Mouse (Mus musculus) hindbrain, embryonic 16.5 days (tissue): ENCODE data around the gene Eef1b2. TPM values are rescaled to one million over a fixed set of nuclear protein-coding genes. Genes with fewer than 3 reads are reported as not detected.
A peak's percentile ranks its signal among the peaks of the same experiment; 100 is the strongest.
"Not testable (repeated sequence)": the region's sequence is repeated elsewhere in the genome, so short reads cannot be mapped to it uniquely, and the experiment has no call there.

ENCODE experiments used
- ATAC-seq: fragments of 200-750 bp; cut with Nextera tagmentation; 2 replicates; pipeline ENCODE4 v1.8.0; 2017; ENCODE audit warnings: moderate TSS enrichment, moderate library complexity
- H3K27ac ChIP-seq: fragments of 300-500 bp; sonication (generic); 2 replicates; pipeline ENCODE4 v1.5.1; 2014; ENCODE audit warnings: low read depth, mild to moderate bottlenecking, control low read depth, low read length, moderate library complexity
- H3K27me3 ChIP-seq: fragments of 300-500 bp; sonication (generic); replicated peaks from 2 replicates; pipeline ENCODE4 v1.6.1; 2014; ENCODE audit warnings: low read length; ENCODE audit not compliant: control insufficient read depth, insufficient read depth
- H3K36me3 ChIP-seq: fragments of 300-500 bp; sonication (generic); 2 replicates; pipeline ENCODE4 v1.6.1; 2014; ENCODE audit warnings: mild to moderate bottlenecking, low read length, moderate library complexity, mixed read lengths; ENCODE audit not compliant: control insufficient read depth, insufficient read depth
- H3K4me1 ChIP-seq: fragments of 300-500 bp; sonication (generic); 2 replicates; pipeline ENCODE4 v1.6.1; 2014; ENCODE audit warnings: low read depth, low read length; ENCODE audit not compliant: control insufficient read depth, insufficient read depth
- H3K4me2 ChIP-seq: fragments of 300-500 bp; sonication (generic); 2 replicates; pipeline ENCODE4 v1.6.1; 2014; ENCODE audit warnings: mild to moderate bottlenecking, low read length, control low read depth, moderate library complexity
- H3K4me3 ChIP-seq: fragments of 300-500 bp; sonication (generic); 2 replicates; pipeline ENCODE4 v1.5.1; 2014; ENCODE audit warnings: mild to moderate bottlenecking, low read length, control low read depth, moderate library complexity
- H3K9ac ChIP-seq: fragments of 300-500 bp; sonication (generic); 2 replicates; pipeline ENCODE4 v1.6.1; 2014; ENCODE audit warnings: low read depth, mild to moderate bottlenecking, control low read depth, low read length, moderate library complexity
- H3K9me3 ChIP-seq: fragments of 300-500 bp; sonication (generic); 2 replicates; pipeline ENCODE4 v1.6.1; 2014; ENCODE audit warnings: mild to moderate bottlenecking, low read length, moderate library complexity; ENCODE audit not compliant: control insufficient read depth
- WGBS: fragments of 180-500 bp; shearing (Covaris S2); extraction: QIAGEN DNeasy Blood & Tissue Kit; methylation state at CpG from one replicate; pipeline ENCODE4 v1.1.7; 2014; 5-methylcytosine and 5-hydroxymethylcytosine counted together
- polyA plus RNA-seq: library from polyadenylated mRNA; unstranded; fragments of >200 nt; fragmentation: Nextera tagmentation; extraction: Ambion mirVana; gene quantifications from 2 replicates; pipeline ENCODE4 v1.2.1, GENCODE M21; 2015

Gene Eef1b2
- polyA plus RNA-seq, 1 experiment from 2014 or later, result 454 TPM

DNA sequence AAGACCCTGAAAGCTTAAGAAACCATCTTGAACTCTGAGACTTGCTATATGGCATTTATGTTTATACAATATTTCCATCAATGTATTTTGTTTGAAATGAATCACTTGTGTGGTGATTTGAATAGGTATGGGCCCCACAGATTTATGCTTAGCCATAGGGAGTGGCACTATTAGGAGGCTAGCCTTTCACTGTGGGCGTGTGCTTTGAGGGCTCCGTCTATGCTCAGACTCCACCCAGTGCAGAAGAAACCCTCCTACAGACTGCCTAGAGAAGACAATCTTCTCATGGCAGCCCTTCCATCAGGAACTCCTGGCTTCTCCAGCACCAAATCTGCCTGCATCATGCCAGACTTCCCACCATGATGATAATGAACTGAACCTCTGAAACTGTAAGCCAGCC, 8.0 kb upstream of the Eef1b2 start:
- Histone ChIP-seq H3K9ac (no peak overlapping the region), H3K27me3 (no peaks in the 10 kb centered on the region), H3K4me2 (no peak overlapping the region), H3K4me3 (no peak overlapping the region), H3K27ac (no peak overlapping the region), H3K9me3 (no peaks in the 10 kb centered on the region), H3K36me3 (peaks cover 28% of the 10 kb centered on the region), H3K4me1 (no peaks in the 10 kb centered on the region)
- 87% methylated on average over 2 of the region's 2 CpGs for WGBS
- ATAC-seq, result no peak

DNA sequence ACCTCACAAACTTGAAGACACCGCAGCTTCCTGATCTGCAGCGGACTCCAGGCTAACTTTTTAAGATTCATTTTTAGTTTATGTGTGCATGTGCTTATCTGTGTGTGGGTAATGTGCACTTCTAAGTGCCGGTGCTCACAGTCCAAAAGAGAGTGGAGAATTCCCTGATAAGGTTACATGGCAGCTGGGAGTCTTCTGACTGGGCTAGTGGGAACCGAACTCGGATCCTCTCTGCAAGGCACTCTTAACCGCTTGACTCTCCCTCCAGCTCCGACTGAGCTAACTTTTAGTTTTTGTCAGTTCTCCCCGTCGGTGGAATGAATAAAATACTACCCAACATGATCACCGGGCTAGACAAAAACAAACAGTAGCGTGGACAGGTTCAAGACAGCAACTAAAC, 772 bp upstream of the Eef1b2 start:
- peak overlapping the region; percentile 85 for H3K9ac ChIP-seq
- H3K27ac ChIP-seq, result peak overlapping the region; percentile 90
- peaks cover 8% of the 10 kb centered on the region for H3K36me3 ChIP-seq
- peak overlapping the region; percentile 71 for H3K4me3 ChIP-seq
- peaks cover 23% of the 10 kb centered on the region for H3K4me1 ChIP-seq
- H3K27me3 ChIP-seq, result no peaks in the 10 kb centered on the region
- 10% methylated on average over 11 of the region's 11 CpGs for WGBS
- no peak for ATAC-seq
- H3K4me2 ChIP-seq, result peak overlapping the region; percentile 92
- H3K9me3 ChIP-seq, result no peaks in the 10 kb centered on the region

DNA sequence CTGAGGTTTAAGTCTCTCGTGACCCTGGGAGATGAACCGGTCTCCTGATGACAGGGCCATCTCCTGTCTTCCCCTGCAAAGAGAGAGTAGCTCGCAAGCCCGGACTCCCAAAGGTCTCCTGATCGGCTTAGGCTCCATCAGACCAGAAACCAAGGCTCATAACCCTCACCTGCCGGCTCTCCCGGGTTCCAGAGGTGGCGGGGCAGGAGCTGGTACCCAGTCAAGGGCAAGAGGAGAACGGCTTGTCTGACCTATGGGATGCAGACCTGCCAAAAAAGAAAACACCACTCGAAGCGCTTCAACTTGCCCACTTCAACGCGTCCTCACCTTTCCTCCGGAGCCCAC, 394 bp upstream of the Eef1b2 start:
- no peaks in the 10 kb centered on the region for H3K27me3 ChIP-seq
- peak overlapping the region; percentile 71 for H3K4me3 ChIP-seq
- H3K36me3 ChIP-seq, result peaks cover 8% of the 10 kb centered on the region
- 0% methylated on average over 14 of the region's 14 CpGs for WGBS
- H3K4me2 ChIP-seq, result peak overlapping the region; percentile 92
- peaks cover 23% of the 10 kb centered on the region for H3K4me1 ChIP-seq
- peak; percentile 44; the same call in 1 of the 2 replicates for ATAC-seq
- H3K9me3 ChIP-seq, result no peaks in the 10 kb centered on the region
- peak overlapping the region; percentile 90 for H3K27ac ChIP-seq
- peak overlapping the region; percentile 85 for H3K9ac ChIP-seq

DNA sequence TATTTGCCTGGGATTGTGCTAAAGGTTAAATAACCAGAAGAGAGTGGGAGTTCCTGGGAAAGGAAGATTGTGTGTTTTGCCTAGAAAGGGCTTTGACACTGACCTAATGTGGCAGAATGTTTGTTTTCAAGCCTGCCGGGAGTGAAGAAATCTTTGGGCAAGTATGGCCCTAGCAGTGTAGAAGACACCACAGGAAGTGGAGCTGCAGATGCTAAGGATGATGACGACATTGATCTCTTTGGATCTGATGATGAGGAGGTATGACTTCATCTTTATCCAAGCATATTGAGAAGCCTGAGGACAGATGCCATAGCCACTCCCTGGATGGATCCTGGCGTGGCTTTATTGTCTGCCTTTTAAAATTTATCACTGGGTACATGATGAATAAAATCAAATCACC, 1.7 kb downstream of the Eef1b2 start:
- Histone ChIP-seq H3K4me3 (no peak overlapping the region), H3K4me1 (peaks cover 23% of the 10 kb centered on the region), H3K9ac (no peak overlapping the region), H3K36me3 (peaks cover 8% of the 10 kb centered on the region), H3K9me3 (no peaks in the 10 kb centered on the region), H3K4me2 (no peak overlapping the region; the same call in 1 of the 2 replicates), H3K27me3 (no peaks in the 10 kb centered on the region), H3K27ac (no peak overlapping the region)
- WGBS, result 74% methylated on average over 3 of the region's 3 CpGs
- no peak for ATAC-seq

DNA sequence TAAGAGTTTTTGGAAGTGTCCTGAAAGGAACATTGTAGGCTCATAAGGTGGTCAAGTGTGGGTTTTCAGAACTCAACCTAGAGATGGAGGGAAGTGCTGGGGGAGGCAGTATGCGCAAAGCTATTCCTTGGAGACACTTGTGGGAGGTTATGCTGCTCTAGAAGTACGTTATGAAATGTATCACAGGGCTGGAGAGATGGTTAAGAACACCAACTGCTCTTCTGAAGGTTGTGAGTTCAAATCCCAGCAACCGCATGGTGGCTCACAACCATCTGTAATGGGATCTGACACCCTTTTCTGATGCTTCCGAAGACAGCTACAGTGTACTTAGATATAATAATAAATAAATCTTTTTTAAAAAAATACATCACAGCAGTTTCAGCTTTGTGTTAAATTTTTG, 3.5 kb downstream of the Eef1b2 start:
- ATAC-seq, result no peak
- Histone ChIP-seq H3K4me1 (peaks cover 17% of the 10 kb centered on the region), H3K4me2 (no peak overlapping the region), H3K36me3 (peaks cover 8% of the 10 kb centered on the region), H3K27me3 (no peaks in the 10 kb centered on the region), H3K9ac (no peak overlapping the region), H3K4me3 (no peak overlapping the region), H3K9me3 (no peaks in the 10 kb centered on the region), H3K27ac (no peak overlapping the region)
- WGBS, result 93% methylated on average over 4 of the region's 4 CpGs

DNA sequence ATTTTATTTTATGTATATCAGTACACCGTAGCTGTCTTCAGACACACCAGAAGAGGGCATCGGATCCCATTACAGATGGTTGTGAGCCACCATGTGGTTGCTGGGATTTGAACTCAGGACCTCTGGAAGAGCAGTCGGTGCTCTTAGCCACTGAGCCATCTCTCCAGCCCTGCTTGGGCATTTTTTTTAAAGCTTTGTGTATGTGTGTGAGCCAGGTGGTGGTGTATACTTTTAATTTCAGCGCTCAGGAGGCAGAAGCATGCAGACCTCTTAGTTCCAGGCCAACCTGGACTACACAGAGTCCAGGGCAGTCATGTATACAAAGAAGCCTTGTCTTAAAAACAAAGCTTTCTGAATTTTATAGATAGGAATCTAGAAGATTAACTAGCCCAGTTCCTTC, 4.0 kb downstream of the Eef1b2 start:
- not testable (repeated sequence) for H3K27me3 ChIP-seq, H3K4me3 ChIP-seq, H3K9ac ChIP-seq, H3K27ac ChIP-seq, H3K36me3 ChIP-seq, H3K4me2 ChIP-seq, ATAC-seq, H3K9me3 ChIP-seq
- peaks cover 13% of the 10 kb centered on the region for H3K4me1 ChIP-seq
- WGBS, result 64% methylated on average over 4 of the region's 4 CpGs

DNA sequence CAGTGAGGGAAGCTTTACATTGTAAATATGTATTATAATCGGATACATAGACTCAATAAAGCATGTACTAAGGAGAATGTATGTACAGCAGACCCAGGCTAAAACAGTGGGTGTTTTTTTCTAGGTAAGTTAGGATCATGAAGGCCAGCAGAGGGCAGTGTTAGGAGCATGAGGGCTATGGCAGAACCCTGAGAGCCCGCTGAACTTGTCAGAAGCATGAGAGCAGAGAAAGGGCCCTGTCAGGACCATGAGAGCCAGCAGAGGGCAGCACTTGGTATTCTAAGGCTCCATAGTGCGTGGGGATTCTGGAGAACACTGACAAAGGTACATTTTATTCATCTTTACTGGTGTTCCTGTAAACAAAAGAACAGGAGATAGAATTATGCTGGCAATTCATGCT, 4.4 kb downstream of the Eef1b2 start:
- H3K27me3 ChIP-seq, result no peaks in the 10 kb centered on the region
- no peak overlapping the region for H3K27ac ChIP-seq
- ATAC-seq, result peak; percentile 81
- no peak overlapping the region for H3K4me3 ChIP-seq
- no peaks in the 10 kb centered on the region for H3K9me3 ChIP-seq
- H3K36me3 ChIP-seq, result peaks cover 8% of the 10 kb centered on the region
- H3K4me2 ChIP-seq, result no peak overlapping the region
- H3K4me1 ChIP-seq, result peaks cover 9% of the 10 kb centered on the region
- no peak overlapping the region for H3K9ac ChIP-seq
- WGBS, result 3% methylated on average over 3 of the region's 3 CpGs

DNA sequence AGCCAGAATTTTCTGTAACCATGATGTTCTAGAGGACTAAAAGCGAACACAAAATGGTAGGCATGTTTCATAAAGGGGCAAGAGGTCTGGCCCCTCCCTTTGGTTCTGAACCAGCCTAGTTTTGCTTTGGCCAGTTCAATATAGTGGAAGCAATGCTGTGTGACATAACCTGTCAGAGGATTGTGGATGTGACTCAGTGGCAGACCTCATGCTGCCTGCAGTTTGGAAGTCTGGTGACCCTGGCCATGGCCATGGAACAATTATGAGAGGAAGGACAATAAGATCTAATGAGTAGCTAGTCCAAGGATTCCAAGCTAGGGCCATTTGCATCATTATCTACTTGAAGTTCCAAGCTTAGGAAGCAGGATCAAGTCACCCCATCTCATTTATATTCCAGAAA, 4.9 kb downstream of the Eef1b2 start:
- Histone ChIP-seq H3K9ac (no peak overlapping the region), H3K27ac (no peak overlapping the region), H3K4me1 (peaks cover 9% of the 10 kb centered on the region), H3K4me2 (no peak overlapping the region), H3K4me3 (no peak overlapping the region), H3K27me3 (no peaks in the 10 kb centered on the region), H3K9me3 (no peaks in the 10 kb centered on the region), H3K36me3 (peaks cover 8% of the 10 kb centered on the region)
- 94% methylated on average over 1 of the region's 1 CpGs for WGBS
- no peak for ATAC-seq

DNA sequence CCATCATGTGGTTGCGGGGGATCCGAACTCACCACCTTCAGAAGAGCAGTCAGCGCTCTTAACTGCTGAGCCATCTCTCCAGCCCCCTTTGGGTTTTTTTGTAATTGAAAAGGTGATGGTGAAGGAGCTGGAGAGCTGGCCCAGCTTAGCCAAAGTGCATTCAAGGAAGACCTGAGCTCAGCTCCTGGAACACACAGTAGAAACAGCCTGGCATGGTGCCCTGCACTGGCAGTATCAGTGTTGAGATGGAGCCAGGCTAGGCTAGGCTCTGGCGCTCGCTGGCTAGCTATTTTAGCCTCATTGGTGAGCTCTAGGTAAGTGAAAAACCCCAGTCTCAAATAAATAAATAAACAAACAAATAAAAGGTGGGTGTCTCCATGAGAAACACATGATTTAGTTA, 5.6 kb downstream of the Eef1b2 start:
- Histone ChIP-seq H3K4me2 (no peak overlapping the region), H3K4me3 (no peak overlapping the region), H3K27me3 (no peaks in the 10 kb centered on the region), H3K36me3 (peaks cover 8% of the 10 kb centered on the region), H3K4me1 (peaks cover 9% of the 10 kb centered on the region), H3K9me3 (no peaks in the 10 kb centered on the region), H3K9ac (no peak overlapping the region), H3K27ac (no peak overlapping the region)
- ATAC-seq, result peak; percentile 18
- 72% methylated on average over 5 of the region's 5 CpGs for WGBS

DNA sequence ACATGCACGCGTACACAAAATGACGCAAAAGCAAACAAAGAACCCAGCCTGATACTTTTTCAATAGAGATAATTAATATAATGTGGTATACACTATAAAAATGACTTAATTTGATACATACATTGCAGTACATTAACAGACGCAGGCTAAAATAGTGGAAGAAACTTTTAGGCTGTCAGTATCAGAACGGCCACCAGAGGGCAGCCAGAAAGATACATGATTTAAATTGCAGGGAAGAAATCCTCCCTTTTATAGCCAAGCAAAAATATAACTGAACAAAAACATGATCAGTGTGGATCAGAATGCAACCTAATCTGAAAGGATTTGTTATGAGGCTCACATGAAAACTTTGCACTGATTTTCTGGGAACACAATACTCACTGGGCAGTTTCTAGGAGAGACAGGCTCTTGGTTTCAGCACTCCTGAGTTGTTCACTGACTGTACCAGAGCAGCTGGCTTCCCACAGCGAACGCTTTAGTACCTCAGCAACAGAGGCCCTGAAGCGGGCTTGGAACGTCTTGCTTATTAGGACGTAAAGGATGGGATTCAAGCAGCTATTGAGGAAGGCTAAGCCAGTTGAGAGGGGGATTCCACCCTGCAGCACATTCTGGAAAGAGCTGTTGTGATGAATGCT, 6.1 kb downstream of the Eef1b2 start:
- Histone ChIP-seq H3K4me1 (peaks cover 6% of the 10 kb centered on the region), H3K9ac (no peak overlapping the region), H3K27ac (no peak overlapping the region), H3K4me3 (no peak overlapping the region), H3K4me2 (no peak overlapping the region), H3K36me3 (peaks cover 8% of the 10 kb centered on the region), H3K27me3 (no peaks in the 10 kb centered on the region), H3K9me3 (no peaks in the 10 kb centered on the region)
- no peak for ATAC-seq
- WGBS, result 60% methylated on average over 10 of the region's 10 CpGs
